Mouse (Mus musculus): ENCODE data around the gene Pex16.

DNA sequence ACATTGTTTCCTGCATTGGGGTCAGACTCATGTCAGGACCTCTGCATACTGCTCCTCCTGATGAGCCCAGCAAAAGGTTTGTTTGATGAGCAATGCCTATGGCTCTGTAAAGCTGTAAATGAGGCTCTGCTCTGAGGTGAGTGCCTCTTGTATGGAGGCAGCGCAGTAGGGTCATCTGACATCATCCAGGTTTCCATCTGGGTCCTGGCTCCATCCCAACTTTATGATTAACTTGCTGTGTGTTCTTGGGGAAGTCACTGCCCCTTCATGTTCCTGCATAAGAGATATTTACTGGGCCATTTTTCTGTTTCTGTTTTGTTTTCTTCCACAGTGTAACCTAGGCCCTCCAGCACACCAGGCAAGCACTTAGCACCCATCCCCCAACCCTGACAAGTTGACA, 23.0 kb downstream of the Pex16 start:
- TF ChIP-seq CTCF (IDR thresholded peaks at IDR 0.05 in 2 of 3, conservative IDR thresholded peaks at IDR 0.05 in 1 of 3; ENCODE audit: control insufficient read depth in 1 of 3, insufficient read depth in 1 of 3, low read depth in 2 of 3, low read length in 3 of 3, poor library complexity in 1 of 3, severe bottlenecking in 1 of 3) (no peak), EP300 (IDR thresholded peaks at IDR 0.05; ENCODE audit: low read depth in 1 of 2, low read length in 2 of 2) (no peak), TBP (IDR thresholded peaks at IDR 0.05; ENCODE audit: low read depth, low read length) (no peak), POLR2A (IDR thresholded peaks at IDR 0.05; ENCODE audit: control insufficient read depth in 1 of 2, insufficient read depth in 1 of 2, low read depth in 1 of 2, low read length in 2 of 2, poor library complexity in 1 of 2) (no peak), JUND (IDR thresholded peaks at IDR 0.05; ENCODE audit: low read depth, low read length) (no peak), POLR2AphosphoS2 (IDR thresholded peaks at IDR 0.05; ENCODE audit: low read length) (no peak), E2F4 (IDR thresholded peaks at IDR 0.05; ENCODE audit: borderline replicate concordance, low read depth, low read length) (no peak), ETS1 (IDR thresholded peaks at IDR 0.05; ENCODE audit: low read depth, low read length) (no peak), NELFE (IDR thresholded peaks at IDR 0.05; ENCODE audit: low read depth, low read length) (no peak), RCOR1 (IDR thresholded peaks at IDR 0.05; ENCODE audit: low read depth, low read length) (no peak), MAFK (IDR thresholded peaks at IDR 0.05; ENCODE audit: borderline replicate concordance, low read depth, low read length) (no peak)

Data from MEL (cell line).